Mouse (Mus musculus) embryonic facial prominence, embryonic 12.5 days (tissue): ENCODE measurements around the gene Akap7. TPM values are rescaled to one million over a fixed set of nuclear protein-coding genes. Genes with fewer than 3 reads are reported as not detected.
A peak's percentile ranks its signal among the peaks of the same experiment; 100 is the strongest.

Experiments used
- ATAC-seq: fragments of 200-750 bp; cut with Nextera tagmentation; 2 replicates; pipeline ENCODE4 v1.8.0; 2017; ENCODE audit not compliant: insufficient number of reproducible peaks, insufficient read depth, low FRiP score, low TSS enrichment
- H3K27ac ChIP-seq: fragments of 300-500 bp; sonication (generic); 2 replicates; pipeline ENCODE4 v1.5.1; 2016; ENCODE audit warnings: mild to moderate bottlenecking
- H3K27me3 ChIP-seq: fragments of 300-500 bp; sonication (generic); 2 replicates; pipeline ENCODE4 v1.6.1; 2016; ENCODE audit warnings: mild to moderate bottlenecking, moderate library complexity
- H3K36me3 ChIP-seq: fragments of 300-500 bp; sonication (generic); 2 replicates; pipeline ENCODE4 v1.6.1; 2016; ENCODE audit warnings: mild to moderate bottlenecking
- H3K4me1 ChIP-seq: fragments of 300-500 bp; sonication (generic); 2 replicates; pipeline ENCODE4 v1.6.1; 2016
- H3K4me2 ChIP-seq: fragments of 300-500 bp; sonication (generic); replicated peaks from 2 replicates; pipeline ENCODE4 v1.6.1; 2016; ENCODE audit warnings: mild to moderate bottlenecking, moderate library complexity
- H3K4me3 ChIP-seq: fragments of 300-500 bp; sonication (generic); 2 replicates; pipeline ENCODE4 v1.5.1; 2016; ENCODE audit warnings: mild to moderate bottlenecking
- H3K9ac ChIP-seq: fragments of 300-500 bp; sonication (generic); 2 replicates; pipeline ENCODE4 v1.6.1; 2016; ENCODE audit warnings: mild to moderate bottlenecking, moderate library complexity
- H3K9me3 ChIP-seq: fragments of 300-500 bp; sonication (generic); 2 replicates; pipeline ENCODE4 v1.6.1; 2016; ENCODE audit warnings: mild to moderate bottlenecking, moderate library complexity
- WGBS: fragments of 180-500 bp; shearing (Covaris S2); methylation state at CpG from one replicate; pipeline ENCODE4 v1.1.7; 2016; 5-methylcytosine and 5-hydroxymethylcytosine counted together
- polyA plus RNA-seq: library from polyadenylated mRNA; unstranded; fragments of >200 nt; fragmentation: Nextera tagmentation; extraction: Ambion mirVana; gene quantifications from 2 replicates; pipeline ENCODE4 v1.2.1, GENCODE M21; 2016

Gene Akap7
- polyA plus RNA-seq, 1 experiment from 2014 or later = 28.2 TPM

GRCm38 (mm10) chr10:25250108-25250507 is 57.6 kb downstream of the Akap7 start:
- H3K36me3 ChIP-seq = 0 out of 2 replicates have a peak, but pooled peaks cover 3% of the 10 kb centered on the region
- 44% methylated on average over 12 of the region's 12 CpGs for WGBS
- no peaks in the 10 kb centered on the region for H3K27me3 ChIP-seq
- ATAC-seq = no peak
- H3K9ac ChIP-seq = no peak overlapping the region
- no peaks in the 10 kb centered on the region for H3K9me3 ChIP-seq
- no peak overlapping the region for H3K4me2 ChIP-seq
- H3K4me3 ChIP-seq = no peak overlapping the region
- H3K4me1 ChIP-seq = no peaks in the 10 kb centered on the region
- H3K27ac ChIP-seq = no peak overlapping the region

DNA sequence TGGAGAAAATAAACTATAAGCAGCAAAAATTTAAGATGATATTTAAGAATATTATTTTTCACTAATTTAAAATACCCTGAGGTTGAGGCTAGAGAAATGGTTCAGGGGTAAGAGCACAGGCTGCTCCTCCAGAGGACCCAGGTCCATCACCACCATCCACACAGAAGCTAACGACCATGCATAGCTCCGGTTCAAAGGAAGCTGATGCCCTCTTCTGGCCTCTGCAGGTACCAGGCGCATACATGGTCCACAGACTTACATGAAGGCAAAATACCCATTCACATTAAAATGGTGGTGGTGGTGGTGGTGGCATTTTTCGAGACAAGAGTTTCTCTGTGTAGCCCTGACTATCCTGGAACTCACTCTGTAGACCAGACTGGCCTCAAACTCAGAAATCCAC is 61.5 kb downstream of the Akap7 start:
- H3K36me3 ChIP-seq = no peaks in the 10 kb centered on the region
- no peak for ATAC-seq
- H3K9me3 ChIP-seq = no peaks in the 10 kb centered on the region
- H3K4me1 ChIP-seq = no peaks in the 10 kb centered on the region
- WGBS = 57% methylated on average over 4 of the region's 4 CpGs
- no peak overlapping the region for H3K27ac ChIP-seq
- H3K4me2 ChIP-seq = no peak overlapping the region
- no peak overlapping the region for H3K9ac ChIP-seq
- no peaks in the 10 kb centered on the region for H3K27me3 ChIP-seq
- H3K4me3 ChIP-seq = no peak overlapping the region

GRCm38 (mm10) chr10:25239156-25239555 is 68.5 kb downstream of the Akap7 start:
- no peak overlapping the region for H3K27ac ChIP-seq
- H3K9ac ChIP-seq = no peak overlapping the region
- no peak for ATAC-seq
- no peak overlapping the region for H3K4me3 ChIP-seq
- H3K4me1 ChIP-seq = no peaks in the 10 kb centered on the region
- no peaks in the 10 kb centered on the region for H3K36me3 ChIP-seq
- 26% methylated on average over 9 of the region's 9 CpGs for WGBS
- H3K27me3 ChIP-seq = no peaks in the 10 kb centered on the region
- no peaks in the 10 kb centered on the region for H3K9me3 ChIP-seq
- no peak overlapping the region for H3K4me2 ChIP-seq

DNA sequence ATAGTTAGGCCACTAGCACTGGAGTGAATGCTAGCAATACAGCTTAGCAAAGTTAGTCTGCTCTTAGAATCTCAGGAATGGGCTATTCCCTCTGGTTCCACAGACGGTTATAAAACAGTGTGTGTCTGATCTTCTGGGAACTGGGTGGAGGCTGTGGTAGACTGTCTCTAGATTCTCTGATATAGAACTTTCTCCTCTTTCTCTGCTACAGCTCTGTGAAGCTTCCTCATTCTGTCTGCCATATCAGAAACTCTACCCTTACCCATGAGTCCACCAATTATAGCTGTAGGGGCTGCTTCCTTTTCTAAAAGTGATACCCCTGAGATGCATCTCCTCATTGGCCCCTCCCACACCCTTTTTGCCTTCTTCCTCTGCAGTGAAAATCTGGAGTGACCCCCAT is 73.6 kb downstream of the Akap7 start:
- ATAC-seq = no peak
- H3K4me1 ChIP-seq = peaks cover 12% of the 10 kb centered on the region; the same call in 1 of the 2 replicates

GRCm38 (mm10) chr10:25232700-25233099 is 75.0 kb downstream of the Akap7 start:
- no peak for ATAC-seq
- no peaks in the 10 kb centered on the region for H3K27me3 ChIP-seq
- H3K4me2 ChIP-seq = no peak overlapping the region
- H3K36me3 ChIP-seq = no peaks in the 10 kb centered on the region
- H3K9ac ChIP-seq = no peak overlapping the region
- 0 out of 2 replicates have a peak overlapping the region, but pooled peaks have one; percentile 54 for H3K27ac ChIP-seq
- H3K4me1 ChIP-seq = peaks cover 12% of the 10 kb centered on the region; the same call in 1 of the 2 replicates
- no peak overlapping the region for H3K4me3 ChIP-seq
- WGBS = 63% methylated on average over 3 of the region's 3 CpGs
- H3K9me3 ChIP-seq = no peaks in the 10 kb centered on the region

More for the DNA sequence above, 73.6 kb downstream of the Akap7 start:
- Histone ChIP-seq H3K27me3 (no peaks in the 10 kb centered on the region), H3K9me3 (no peaks in the 10 kb centered on the region), H3K36me3 (no peaks in the 10 kb centered on the region), H3K4me3 (no peak overlapping the region), H3K9ac (no peak overlapping the region), H3K27ac (no peak overlapping the region), H3K4me2 (no peak overlapping the region)
- 76% methylated on average over 1 of the region's 1 CpGs for WGBS

GRCm38 (mm10) chr10:25231358-25231757 is 76.3 kb downstream of the Akap7 start:
- Histone ChIP-seq H3K9ac (no peak overlapping the region), H3K4me2 (no peak overlapping the region), H3K4me1 (peaks cover 12% of the 10 kb centered on the region; the same call in 1 of the 2 replicates), H3K27ac (no peak overlapping the region), H3K27me3 (no peaks in the 10 kb centered on the region), H3K9me3 (no peaks in the 10 kb centered on the region), H3K4me3 (no peak overlapping the region), H3K36me3 (no peaks in the 10 kb centered on the region)
- ATAC-seq = no peak
- WGBS = 29% methylated on average over 5 of the region's 5 CpGs

- Histone ChIP-seq H3K27me3 (no peaks in the 10 kb centered on the region), H3K27ac (no peak overlapping the region), H3K4me3 (no peak overlapping the region), H3K9ac (no peak overlapping the region), H3K36me3 (no peaks in the 10 kb centered on the region), H3K9me3 (no peaks in the 10 kb centered on the region), H3K4me2 (no peak overlapping the region), H3K4me1 (peaks cover 10% of the 10 kb centered on the region)
- WGBS = 65% methylated on average over 5 of the region's 5 CpGs
- no peak for ATAC-seq
Observed at GRCm38 (mm10) chr10:25224371-25224770, 83.3 kb downstream of the Akap7 start.

DNA sequence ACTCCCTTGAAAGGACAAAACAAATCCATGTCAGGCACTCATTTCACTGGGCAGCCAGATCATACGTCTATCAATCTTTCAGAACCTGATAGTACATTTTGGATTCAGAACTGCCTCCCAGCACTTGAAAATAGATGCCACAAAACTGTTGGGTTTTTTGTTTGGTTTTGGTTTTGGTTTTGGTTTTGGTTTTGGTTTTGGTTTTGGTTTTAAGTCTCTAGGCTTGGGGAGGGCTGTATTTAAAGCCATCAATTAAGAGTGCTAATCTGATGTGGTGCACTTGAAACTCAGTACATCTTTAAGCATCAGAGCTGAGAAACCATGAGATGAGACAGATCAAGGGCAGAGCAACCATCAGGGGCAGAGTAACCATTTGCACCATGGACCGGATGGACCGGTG is 86.9 kb downstream of the Akap7 start:
- H3K4me3 ChIP-seq = no peak overlapping the region
- H3K4me2 ChIP-seq = no peak overlapping the region
- 86% methylated on average over 3 of the region's 3 CpGs for WGBS
- H3K9ac ChIP-seq = no peak overlapping the region
- H3K27me3 ChIP-seq = no peaks in the 10 kb centered on the region
- H3K9me3 ChIP-seq = no peaks in the 10 kb centered on the region
- H3K4me1 ChIP-seq = peaks cover 10% of the 10 kb centered on the region
- no peaks in the 10 kb centered on the region for H3K36me3 ChIP-seq
- H3K27ac ChIP-seq = no peak overlapping the region
- no peak for ATAC-seq

GRCm38 (mm10) chr10:25219901-25220495 is 87.7 kb downstream of the Akap7 start:
- Histone ChIP-seq H3K27me3 (no peaks in the 10 kb centered on the region), H3K27ac (no peak overlapping the region), H3K4me3 (no peak overlapping the region), H3K9me3 (no peaks in the 10 kb centered on the region), H3K36me3 (no peaks in the 10 kb centered on the region), H3K9ac (no peak overlapping the region), H3K4me2 (no peak overlapping the region), H3K4me1 (peaks cover 10% of the 10 kb centered on the region)
- no peak for ATAC-seq
- 69% methylated on average over 15 of the region's 15 CpGs for WGBS

GRCm38 (mm10) chr10:25219220-25219628 is 88.4 kb downstream of the Akap7 start:
- no peaks in the 10 kb centered on the region for H3K36me3 ChIP-seq
- H3K9ac ChIP-seq = no peak overlapping the region
- H3K27ac ChIP-seq = no peak overlapping the region
- no peaks in the 10 kb centered on the region for H3K27me3 ChIP-seq
- H3K4me2 ChIP-seq = peak overlapping the region; percentile 13; the same call in 1 of the 2 replicates
- 17% methylated on average over 7 of the region's 7 CpGs for WGBS
- ATAC-seq = no peak
- no peaks in the 10 kb centered on the region for H3K9me3 ChIP-seq
- no peak overlapping the region for H3K4me3 ChIP-seq
- peaks cover 3% of the 10 kb centered on the region; the same call in 1 of the 2 replicates for H3K4me1 ChIP-seq

DNA sequence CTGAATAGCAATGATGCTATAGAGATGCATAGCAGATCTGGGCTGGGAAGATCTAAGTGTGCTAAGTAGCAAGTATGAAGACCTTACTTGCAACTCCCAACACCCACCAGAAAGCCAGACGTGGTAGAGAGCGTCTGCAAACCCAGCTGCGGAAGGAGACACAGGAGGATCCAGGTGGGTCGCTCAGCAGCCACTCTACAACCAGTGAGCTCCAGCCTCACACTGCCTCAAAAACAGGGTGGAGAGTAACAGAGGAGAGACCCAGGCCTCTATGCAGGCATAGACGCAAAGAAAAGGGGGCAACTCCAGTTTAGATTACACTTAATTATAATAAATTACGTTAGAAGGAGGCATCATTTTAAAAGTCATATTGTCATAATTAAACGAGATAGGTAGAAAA is 88.9 kb downstream of the Akap7 start:
- ATAC-seq = 0 out of 2 replicates have a peak, but pooled peaks have one; percentile 22
- WGBS = 63% methylated on average over 7 of the region's 7 CpGs
- Histone ChIP-seq H3K36me3 (no peaks in the 10 kb centered on the region), H3K9me3 (no peaks in the 10 kb centered on the region), H3K4me2 (no peak overlapping the region), H3K27me3 (no peaks in the 10 kb centered on the region), H3K27ac (no peak overlapping the region), H3K9ac (no peak overlapping the region), H3K4me3 (no peak overlapping the region), H3K4me1 (no peaks in the 10 kb centered on the region; the same call in 1 of the 2 replicates)

- H3K4me3 ChIP-seq = no peak overlapping the region
- no peak overlapping the region for H3K4me2 ChIP-seq
- no peak for ATAC-seq
- H3K27ac ChIP-seq = no peak overlapping the region
- no peak overlapping the region for H3K9ac ChIP-seq
- H3K27me3 ChIP-seq = no peaks in the 10 kb centered on the region
- WGBS = 83% methylated on average over 3 of the region's 3 CpGs
- no peaks in the 10 kb centered on the region; the same call in 1 of the 2 replicates for H3K4me1 ChIP-seq
- no peaks in the 10 kb centered on the region for H3K9me3 ChIP-seq
- H3K36me3 ChIP-seq = no peaks in the 10 kb centered on the region
Observed at GRCm38 (mm10) chr10:25215977-25216376, 91.7 kb downstream of the Akap7 start.
